Mouse (Mus musculus): ENCODE data around the gene Abcc5.
"Not testable (repeated sequence)": the region's sequence is repeated elsewhere in the genome, so short reads cannot be mapped to it uniquely, and the experiment has no call there.

Gene Abcc5

GRCm38 (mm10) chr16:20425855-20426598, at the start of gene Abcc5:
Gene Abcc5 (minus strand): TSS chr16:20426394.
- peak; percentile 91 for DNase-seq (ENCODE audit: low spot score)

- no peak for DNase-seq (ENCODE audit: low spot score)
These were observed 49.1 kb upstream of the Abcc5 start for GRCm38 (mm10) chr16:20475335-20475734.

- no peak for DNase-seq (ENCODE audit: low spot score)
These were observed 48.6 kb upstream of the Abcc5 start for GRCm38 (mm10) chr16:20474786-20475185.

GRCm38 (mm10) chr16:20474211-20474610, 48.0 kb upstream of the Abcc5 start:
- no peak for DNase-seq (ENCODE audit: low spot score)

- no peak for DNase-seq (ENCODE audit: low spot score)
These were observed 47.6 kb upstream of the Abcc5 start for GRCm38 (mm10) chr16:20473748-20474147.

- DNase-seq (ENCODE audit: low spot score): no peak
These were observed 45.5 kb upstream of the Abcc5 start for GRCm38 (mm10) chr16:20471686-20472085.

- DNase-seq (ENCODE audit: low spot score): no peak
These were observed 44.8 kb upstream of the Abcc5 start for GRCm38 (mm10) chr16:20470981-20471380.

- DNase-seq (ENCODE audit: low spot score): no peak
These were observed 38.5 kb upstream of the Abcc5 start for GRCm38 (mm10) chr16:20464725-20465124.

GRCm38 (mm10) chr16:20458736-20459135, 32.5 kb upstream of the Abcc5 start:
- DNase-seq (ENCODE audit: low spot score): not testable (repeated sequence)

- no peak for DNase-seq (ENCODE audit: low spot score)
These were observed 29.9 kb upstream of the Abcc5 start for GRCm38 (mm10) chr16:20456106-20456505.

GRCm38 (mm10) chr16:20454155-20454654, 28.0 kb upstream of the Abcc5 start:
- DNase-seq (ENCODE audit: low spot score): no peak

GRCm38 (mm10) chr16:20451774-20452173, 25.6 kb upstream of the Abcc5 start:
- no peak for DNase-seq (ENCODE audit: low spot score)

- no peak for DNase-seq (ENCODE audit: low spot score)
These were observed 19.7 kb upstream of the Abcc5 start for GRCm38 (mm10) chr16:20445871-20446270.

- DNase-seq (ENCODE audit: low spot score): no peak
These were observed 18.7 kb upstream of the Abcc5 start for GRCm38 (mm10) chr16:20444831-20445388.

GRCm38 (mm10) chr16:20442871-20443270, 16.7 kb upstream of the Abcc5 start:
- no peak for DNase-seq (ENCODE audit: low spot score)

GRCm38 (mm10) chr16:20438673-20439415, 12.7 kb upstream of the Abcc5 start:
- no peak for DNase-seq (ENCODE audit: low spot score)

- not testable (repeated sequence) for DNase-seq (ENCODE audit: low spot score)
These were observed 11.9 kb upstream of the Abcc5 start for GRCm38 (mm10) chr16:20438046-20438445.

GRCm38 (mm10) chr16:20436281-20436680, 10.1 kb upstream of the Abcc5 start:
- no peak for DNase-seq (ENCODE audit: low spot score)

GRCm38 (mm10) chr16:20429328-20429727, 3.1 kb upstream of the Abcc5 start:
- no peak for DNase-seq (ENCODE audit: low spot score)

- DNase-seq (ENCODE audit: low spot score): no peak
These were observed 1.4 kb upstream of the Abcc5 start for GRCm38 (mm10) chr16:20427566-20427965.

- DNase-seq (ENCODE audit: low spot score): no peak
These were observed 1.2 kb downstream of the Abcc5 start for GRCm38 (mm10) chr16:20424719-20425650.

- DNase-seq (ENCODE audit: low spot score): no peak
These were observed 1.9 kb downstream of the Abcc5 start for GRCm38 (mm10) chr16:20424226-20424663.
